Mouse (Mus musculus) erythroblast, embryonic 14.5 days (primary cell): ENCODE measurements around the gene Zfp180. TPM values are rescaled to one million over a fixed set of nuclear protein-coding genes. Genes with fewer than 3 reads are reported as not detected.

Source experiments
- H3K27me3 ChIP-seq: 2 replicates; pipeline ENCODE4 v1.6.1; 2012; ENCODE audit warnings: inconsistent platforms; ENCODE audit not compliant: control insufficient read depth
- H3K36me3 ChIP-seq: 2 replicates; pipeline ENCODE4 v1.6.1; 2012; ENCODE audit warnings: mild to moderate bottlenecking, inconsistent platforms; ENCODE audit not compliant: control insufficient read depth
- H3K4me1 ChIP-seq: 2 replicates; pipeline ENCODE4 v1.6.1; 2012; ENCODE audit warnings: inconsistent platforms; ENCODE audit not compliant: control insufficient read depth
- H3K4me3 ChIP-seq: replicated peaks from 2 replicates; pipeline ENCODE3; 2012; ENCODE audit warnings: moderate library complexity, mild to moderate bottlenecking, inconsistent platforms
- H3K9me3 ChIP-seq: 2 replicates; pipeline ENCODE4 v1.6.1; 2012; ENCODE audit warnings: low read length, inconsistent platforms, mixed read lengths; ENCODE audit not compliant: control insufficient read depth
- GATA1 ChIP-seq: IDR thresholded peaks from 2 replicates; pipeline ENCODE4 v1.6.1; 2012; ENCODE audit warnings: low read length, inconsistent platforms, mixed read lengths
- TAL1 ChIP-seq: IDR thresholded peaks from 3 replicates; pipeline ENCODE4 v1.6.1; 2012; ENCODE audit warnings: low read length, inconsistent platforms, mixed read lengths
- polyA plus RNA-seq: library from polyadenylated mRNA; stranded (reverse); fragments of >175 nt; gene quantifications from 2 replicates; pipeline ENCODE4 v1.2.3, GENCODE M21; 2012

The Zfp180 gene
- polyA plus RNA-seq, 1 experiment, result 0.83 TPM

DNA sequence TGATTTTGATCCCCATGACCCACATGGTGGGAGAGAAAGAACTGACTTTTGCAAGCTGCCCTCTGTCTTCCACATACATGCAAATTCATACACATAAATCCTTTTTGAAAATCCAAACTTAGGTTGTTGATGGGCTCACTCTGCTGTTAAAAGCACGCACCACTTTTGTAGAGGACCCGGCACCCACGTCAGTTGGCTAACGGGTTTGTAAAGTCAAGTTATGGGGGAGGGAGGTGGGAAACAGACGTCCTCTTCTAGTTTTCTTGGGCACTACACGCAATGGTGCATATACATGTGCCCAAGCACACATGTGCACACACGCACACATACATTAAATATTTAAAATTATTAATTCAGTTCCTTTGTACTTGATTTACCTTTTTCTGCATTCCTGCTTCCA is 29.1 kb downstream of the Zfp180 start:
- Histone ChIP-seq H3K4me1 (peaks cover 17% of the 10 kb centered on the region), H3K27me3 (peaks cover 1% of the 10 kb centered on the region; the same call in 1 of the 2 replicates), H3K4me3 (no peak overlapping the region), H3K9me3 (peaks cover 33% of the 10 kb centered on the region), H3K36me3 (peaks cover 36% of the 10 kb centered on the region)
- TF ChIP-seq GATA1 (no peak), TAL1 (no peak)

DNA sequence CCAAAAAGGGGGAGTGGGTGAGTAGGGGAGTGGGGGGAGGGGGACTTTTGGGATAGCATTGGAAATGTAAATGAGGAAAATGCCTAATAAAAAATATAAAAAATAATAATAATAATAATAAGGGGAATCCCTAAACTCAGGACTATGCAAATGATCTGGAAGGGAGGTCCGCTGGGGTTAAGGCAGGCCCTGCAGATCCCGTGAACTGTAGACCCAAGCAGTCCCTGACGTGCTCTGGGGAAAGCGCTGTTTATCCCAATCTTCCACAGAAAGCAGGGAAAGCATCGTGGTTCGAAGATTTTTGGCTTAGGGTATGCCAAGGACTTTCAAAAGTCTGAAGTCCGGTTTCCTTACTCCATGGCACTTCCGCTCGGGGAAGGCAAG is 30.0 kb downstream of the Zfp180 start:
- H3K9me3 ChIP-seq, result peaks cover 24% of the 10 kb centered on the region
- no peak for TF ChIP-seq TAL1
- TF ChIP-seq GATA1, result no peak
- peaks cover 27% of the 10 kb centered on the region for H3K36me3 ChIP-seq
- peaks cover 21% of the 10 kb centered on the region for H3K4me1 ChIP-seq
- no peaks in the 10 kb centered on the region; the same call in 1 of the 2 replicates for H3K27me3 ChIP-seq
- H3K4me3 ChIP-seq, result peak overlapping the region; percentile 70

DNA sequence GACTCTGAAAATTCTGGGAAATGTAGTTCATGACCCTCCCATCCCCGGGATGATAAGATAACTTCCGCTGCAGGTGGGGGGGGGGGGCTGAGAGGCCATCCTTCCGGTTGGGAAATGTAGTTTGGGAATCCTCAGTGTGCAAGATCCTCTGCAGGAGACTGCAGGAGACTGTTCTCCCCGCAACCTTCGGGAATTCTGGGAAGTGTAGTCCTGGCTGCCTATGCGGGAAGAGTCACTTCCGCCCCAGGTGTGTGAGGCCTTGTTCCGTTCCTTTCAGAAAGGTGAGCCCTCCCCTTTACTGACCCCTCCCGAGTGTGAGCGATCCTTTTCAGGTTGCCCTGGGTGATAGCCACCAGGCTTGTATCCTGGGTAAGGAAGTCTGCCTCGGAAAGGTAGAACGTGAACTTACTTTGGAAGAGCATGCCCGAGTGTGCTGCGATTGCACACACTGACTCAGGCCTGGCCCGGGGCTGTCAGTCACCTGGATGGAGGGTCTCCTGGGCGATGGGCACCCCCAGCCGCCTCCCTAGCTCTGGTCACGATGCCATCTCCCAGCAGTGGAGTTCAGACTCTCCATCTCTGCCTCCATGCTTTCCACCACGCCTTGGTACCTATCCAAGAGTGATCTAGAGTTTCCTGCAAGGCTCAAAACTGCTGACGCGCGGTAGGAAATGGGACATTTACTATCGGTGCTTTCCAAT is 30.6 kb downstream of the Zfp180 start, which contains the start of gene Zfp112:
TSS of gene Zfp112 (plus strand) at position 159 of the 701 bp plus-strand sequence.
- peaks cover 18% of the 10 kb centered on the region for H3K9me3 ChIP-seq

DNA sequence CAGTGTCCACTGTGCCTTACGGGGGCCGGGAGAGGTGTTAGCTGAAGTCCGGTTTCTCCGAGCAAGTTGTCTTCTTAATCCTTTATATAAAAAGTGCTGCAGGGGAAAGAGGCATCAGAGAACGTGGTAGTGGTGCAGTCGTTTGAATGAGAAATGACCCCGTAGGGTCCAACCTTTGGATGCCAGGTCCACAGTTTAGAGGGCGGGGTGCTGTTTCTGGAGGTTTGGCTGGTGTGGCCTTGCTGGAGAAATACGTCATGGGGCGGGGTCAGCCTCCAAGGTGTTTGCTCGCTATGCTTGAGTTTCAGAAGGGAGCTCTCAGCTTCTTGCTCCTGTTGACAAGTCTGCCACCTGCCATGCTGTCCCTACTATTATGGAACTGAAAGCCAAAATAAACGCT is 31.3 kb downstream of the Zfp180 start:
- peaks cover 14% of the 10 kb centered on the region for H3K36me3 ChIP-seq
- TF ChIP-seq TAL1 (no peak), GATA1 (no peak)
- peaks cover 11% of the 10 kb centered on the region for H3K9me3 ChIP-seq
- H3K4me1 ChIP-seq, result peaks cover 23% of the 10 kb centered on the region
- no peaks in the 10 kb centered on the region for H3K27me3 ChIP-seq
- H3K4me3 ChIP-seq, result peak overlapping the region; percentile 70

More for the DNA sequence above, 30.6 kb downstream of the Zfp180 start, which contains the start of gene Zfp112:
- no peak for TF ChIP-seq TAL1
- no peak for TF ChIP-seq GATA1
- no peaks in the 10 kb centered on the region for H3K27me3 ChIP-seq
- peak within 1 kb of the TSS; percentile 70 for H3K4me3 ChIP-seq
- H3K4me1 ChIP-seq, result peaks cover 23% of the 10 kb centered on the region
- H3K36me3 ChIP-seq, result peaks cover 21% of the 10 kb centered on the region

DNA sequence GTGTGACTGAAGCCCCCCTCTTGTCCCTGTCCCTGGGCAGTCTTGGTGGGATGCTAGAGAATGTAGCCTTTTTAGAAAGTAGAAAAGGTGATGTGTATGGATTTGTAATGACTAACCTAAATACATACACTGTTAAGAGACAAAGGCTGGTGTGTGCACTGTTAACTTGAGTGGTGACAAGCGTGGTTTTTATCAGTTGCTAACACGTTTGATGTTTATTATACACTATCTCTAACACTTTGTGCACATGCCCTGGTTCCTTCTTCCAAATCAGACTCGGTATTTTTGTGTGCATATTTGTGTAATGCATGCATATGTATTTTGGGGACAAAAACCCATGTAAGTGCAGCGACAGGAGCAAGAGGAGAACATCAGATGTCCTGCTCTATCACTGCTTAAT is 34.9 kb downstream of the Zfp180 start:
- H3K9me3 ChIP-seq, result no peaks in the 10 kb centered on the region
- H3K4me1 ChIP-seq, result peaks cover 23% of the 10 kb centered on the region
- H3K27me3 ChIP-seq, result no peaks in the 10 kb centered on the region
- TF ChIP-seq TAL1 (no peak), GATA1 (no peak)
- no peaks in the 10 kb centered on the region for H3K36me3 ChIP-seq
- H3K4me3 ChIP-seq, result no peak overlapping the region

DNA sequence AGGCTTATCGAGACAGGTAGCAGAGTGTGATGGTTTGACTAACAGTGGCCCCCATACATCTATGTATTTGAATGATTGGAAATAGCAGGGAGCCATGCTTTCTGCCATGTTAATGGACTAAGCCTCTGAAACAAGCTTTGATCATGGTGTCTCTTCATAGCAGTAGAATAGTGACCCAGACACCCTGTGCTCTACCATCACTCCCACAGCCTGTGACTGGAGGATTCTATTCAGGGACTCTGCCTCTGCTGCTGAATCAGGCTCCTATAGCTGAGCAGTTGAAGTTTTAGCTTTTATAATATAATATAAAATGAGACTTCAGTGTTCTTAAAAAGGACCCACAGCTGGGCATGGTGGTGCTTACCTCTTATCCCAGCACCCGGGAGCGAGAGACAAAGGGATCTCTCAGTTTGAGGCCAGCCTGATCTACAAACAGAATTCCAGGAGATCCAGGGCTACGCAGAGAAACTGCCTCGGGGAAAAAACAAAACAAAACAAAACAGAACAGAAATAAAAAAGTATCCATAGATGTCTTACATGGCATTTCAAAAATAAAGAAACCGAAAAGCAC is 51.8 kb downstream of the Zfp180 start:
- Histone ChIP-seq H3K36me3 (peaks cover 22% of the 10 kb centered on the region), H3K27me3 (no peaks in the 10 kb centered on the region), H3K9me3 (no peaks in the 10 kb centered on the region), H3K4me1 (peaks cover 15% of the 10 kb centered on the region), H3K4me3 (peak overlapping the region; percentile 76)
- no peak for TF ChIP-seq GATA1
- TF ChIP-seq TAL1, result no peak

DNA sequence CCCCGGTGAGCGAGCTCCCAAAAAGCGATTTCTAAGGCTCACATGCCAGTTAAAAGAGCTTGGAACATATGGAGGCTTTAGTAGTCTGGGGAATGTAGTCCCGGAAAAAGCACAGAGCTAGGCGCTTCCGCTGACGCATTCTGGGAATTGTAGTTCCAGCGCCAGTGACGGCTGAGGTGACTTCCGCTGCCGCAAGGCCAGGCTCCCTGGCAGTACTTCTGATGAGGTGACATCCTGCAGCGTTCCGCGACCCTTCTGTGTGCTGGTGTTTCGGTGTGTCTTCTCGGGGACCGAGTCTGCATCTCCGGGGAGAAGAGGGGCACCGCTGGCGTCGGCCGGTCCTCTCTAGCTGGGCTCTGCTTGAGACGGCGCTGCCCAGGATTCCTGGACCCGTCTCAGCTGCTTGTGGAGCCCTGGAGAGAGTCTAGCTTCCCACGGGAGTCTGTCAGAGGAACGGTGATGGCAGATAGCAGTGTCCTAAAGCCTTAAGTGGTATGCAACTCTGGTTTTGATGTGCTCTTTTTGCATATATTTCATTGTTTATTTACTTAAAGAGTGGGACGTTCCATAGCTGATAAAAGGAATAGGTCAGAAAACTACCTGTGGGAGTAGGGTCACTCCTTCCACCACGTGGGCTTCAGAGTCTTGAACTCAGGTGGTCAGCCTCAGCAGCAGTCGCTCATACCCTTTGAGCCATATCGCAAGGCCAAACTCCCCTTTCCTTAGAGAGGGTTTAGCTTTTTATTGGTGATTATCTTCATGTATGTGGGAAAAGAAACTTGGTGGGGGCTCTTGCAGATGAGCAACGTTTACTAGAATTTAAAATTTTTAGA is 52.5 kb downstream of the Zfp180 start, which contains the start of gene Zfp235:
TSS of gene Zfp235 (plus strand) at position 174 of the 833 bp plus-strand sequence.
- TF ChIP-seq GATA1 (no peak), TAL1 (no peak)
- H3K4me1 ChIP-seq, result peaks cover 15% of the 10 kb centered on the region
- H3K4me3 ChIP-seq, result peak within 1 kb of the TSS; percentile 76
- H3K27me3 ChIP-seq, result no peaks in the 10 kb centered on the region
- H3K36me3 ChIP-seq, result peaks cover 27% of the 10 kb centered on the region
- no peaks in the 10 kb centered on the region for H3K9me3 ChIP-seq

DNA sequence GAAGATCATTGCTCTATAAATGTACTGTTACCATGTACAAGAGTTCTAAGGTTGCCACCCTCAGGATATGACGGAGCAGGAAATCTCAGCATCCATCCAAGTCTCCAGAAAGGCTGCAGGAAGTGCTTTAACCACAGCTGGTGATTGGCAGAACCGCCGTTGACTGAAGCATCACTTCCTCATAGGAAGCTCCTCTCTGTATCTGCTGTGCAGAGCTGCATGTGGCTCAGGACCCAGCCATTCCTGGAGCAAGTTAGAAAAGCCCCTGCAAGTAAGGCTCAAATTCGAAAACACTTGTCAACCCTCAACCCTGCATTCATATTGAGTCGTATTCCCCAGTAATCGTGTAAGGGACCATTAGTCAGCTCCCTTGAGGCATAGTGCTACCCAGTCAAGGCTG is 60.8 kb downstream of the Zfp180 start:
- peaks cover 20% of the 10 kb centered on the region for H3K9me3 ChIP-seq
- no peaks in the 10 kb centered on the region for H3K4me1 ChIP-seq
- TF ChIP-seq GATA1 (no peak), TAL1 (no peak)
- peaks cover 28% of the 10 kb centered on the region for H3K36me3 ChIP-seq
- no peak overlapping the region for H3K4me3 ChIP-seq
- no peaks in the 10 kb centered on the region for H3K27me3 ChIP-seq

DNA sequence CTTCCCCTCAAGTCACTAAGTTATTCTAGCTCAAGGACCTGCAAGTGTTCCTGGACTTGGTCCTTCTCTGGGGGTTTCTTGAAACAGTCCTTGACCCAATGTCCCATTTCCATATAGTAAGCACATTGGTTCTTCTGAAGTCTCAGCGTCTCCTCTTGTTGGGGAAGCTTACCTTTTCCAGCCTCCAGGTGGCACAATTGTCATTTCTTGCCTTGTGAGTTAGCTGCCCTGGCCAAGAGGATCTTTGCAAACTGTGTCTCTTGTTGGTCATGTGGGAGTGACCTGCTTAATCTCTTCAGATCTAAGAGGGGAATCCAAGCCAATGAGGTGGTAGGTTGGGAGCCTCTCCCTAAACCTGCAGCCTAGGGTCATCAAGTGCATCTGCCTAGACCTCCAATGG is 71.5 kb downstream of the Zfp180 start:
- H3K9me3 ChIP-seq, result no peaks in the 10 kb centered on the region
- H3K36me3 ChIP-seq, result no peaks in the 10 kb centered on the region
- H3K4me1 ChIP-seq, result no peaks in the 10 kb centered on the region
- TF ChIP-seq GATA1 (no peak), TAL1 (no peak)
- H3K27me3 ChIP-seq, result no peaks in the 10 kb centered on the region
- no peak overlapping the region for H3K4me3 ChIP-seq

Other genes with a start within 250 kb of the Zfp180 start
- not detected in 2 replicates for gene Vmn1r176, start 244.6 kb upstream of the Zfp180 start, polyA plus RNA-seq
- gene Vmn1r177, start 215.5 kb upstream of the Zfp180 start, polyA plus RNA-seq, result not detected in 2 replicates
- not detected in 2 replicates for gene Vmn1r178, start 189.9 kb upstream of the Zfp180 start, polyA plus RNA-seq
- gene Vmn1r179, start 154.9 kb upstream of the Zfp180 start, polyA plus RNA-seq, result not detected in 2 replicates
- not detected in 2 replicates for gene Vmn1r180, start 131.3 kb upstream of the Zfp180 start, polyA plus RNA-seq
- gene Vmn1r181, start 107.3 kb upstream of the Zfp180 start, polyA plus RNA-seq, result not detected in 2 replicates
- gene V1rd19, start 80.2 kb upstream of the Zfp180 start, polyA plus RNA-seq, result 0.03 TPM in 1 of 2 replicates, not detected in the other
- under 0.01 TPM in 2 replicates for gene Vmn1r183, start 28.7 kb upstream of the Zfp180 start, polyA plus RNA-seq
- gene Zfp112, start 30.4 kb downstream of the Zfp180 start, polyA plus RNA-seq, result 0.02 and 0.05 TPM in 2 replicates
- gene Zfp235, start 52.2 kb downstream of the Zfp180 start, polyA plus RNA-seq, result 0.04 TPM in 1 of 2 replicates, not detected in the other
- not detected in 2 replicates for gene Zfp114, start 93.1 kb downstream of the Zfp180 start, polyA plus RNA-seq
- 0.01 TPM in 1 of 2 replicates, not detected in the other for gene Zfp111, start 129.5 kb downstream of the Zfp180 start, polyA plus RNA-seq
- gene Zfp109, start 155.6 kb downstream of the Zfp180 start, polyA plus RNA-seq, result 0.02 TPM in 1 of 2 replicates, not detected in the other
- not detected in 2 replicates for gene Zfp108, start 172.9 kb downstream of the Zfp180 start, polyA plus RNA-seq
- not detected in 2 replicates for gene Zfp93, start 188.5 kb downstream of the Zfp180 start, polyA plus RNA-seq
- 0.12 TPM in 1 of 2 replicates, not detected in the other for gene Zfp61, start 219.3 kb downstream of the Zfp180 start, polyA plus RNA-seq
- 0.07 TPM in 1 of 2 replicates, not detected in the other for gene Zfp94, start 234.7 kb downstream of the Zfp180 start, polyA plus RNA-seq